8 mouse cellular contexts compared by ENCODE assay signal in genomic region chr4:65654723-65655122, GRCm38 (mm10). TPM values are rescaled to one million over a fixed set of nuclear protein-coding genes. Genes with fewer than 3 reads are reported as not detected.
DNase-seq lines count a peak whose midpoint lies in the region; ATAC-seq and TF ChIP-seq lines count a peak whose summit lies in the region.

No protein-coding gene starts in this region.

- no peak overlapping the region for H3K4me2 ChIP-seq in embryonic facial prominence, embryonic 11.5 days (ENCODE audit: low read depth, low read length)
- H3K4me2 ChIP-seq in kidney, embryonic 14.5 days (replicated peaks; ENCODE audit: low read depth, low read length), result no peak overlapping the region
- H3K4me2 ChIP-seq in limb, embryonic 11.5 days (ENCODE audit: low read depth, severe bottlenecking), result no peak overlapping the region

- TF ChIP-seq POLR2A in thymus, adult 2 months (IDR thresholded peaks at IDR 0.05; ENCODE audit: control insufficient read depth, extremely low read depth, insufficient read depth, low read length, poor library complexity), result no peak

- WGBS in thymus, adult 2 months, result 0% methylated on average over 2 of the region's 2 CpGs
- 0% methylated on average over 2 of the region's 2 CpGs for WGBS in embryonic facial prominence, embryonic 11.5 days
- 0% methylated on average over 2 of the region's 2 CpGs for WGBS in kidney, embryonic 14.5 days
- WGBS in limb, embryonic 11.5 days, result 0% methylated on average over 2 of the region's 2 CpGs

- H3K4me3 ChIP-seq in thymus, adult 2 months (ENCODE audit: control insufficient read depth, insufficient read depth, low read length), result no peak overlapping the region
- H3K4me3 ChIP-seq in embryonic facial prominence, embryonic 11.5 days (ENCODE audit: low read depth, low read length), result no peak overlapping the region
- no peak overlapping the region for H3K4me3 ChIP-seq in kidney, embryonic 14.5 days (ENCODE audit: low read length)
- no peak overlapping the region for H3K4me3 ChIP-seq in limb, embryonic 11.5 days (ENCODE audit: low read depth, low read length)

- H3K27me3 ChIP-seq in thymus, adult 2 months (ENCODE audit: control insufficient read depth, insufficient read depth, low read length), result no peaks in the 10 kb centered on the region
- H3K27me3 ChIP-seq in embryonic facial prominence, embryonic 11.5 days (ENCODE audit: control insufficient read depth, insufficient read depth, low read length), result no peaks in the 10 kb centered on the region
- H3K27me3 ChIP-seq in kidney, embryonic 14.5 days (ENCODE audit: control insufficient read depth, insufficient read depth, low read length), result no peaks in the 10 kb centered on the region
- no peaks in the 10 kb centered on the region for H3K27me3 ChIP-seq in limb, embryonic 11.5 days (ENCODE audit: control insufficient read depth, insufficient read depth, low read length)

- no peaks in the 10 kb centered on the region for H3K4me1 ChIP-seq in thymus, adult 2 months (replicated peaks; ENCODE audit: control insufficient read depth, insufficient read depth, low read length)
- no peaks in the 10 kb centered on the region for H3K4me1 ChIP-seq in embryonic facial prominence, embryonic 11.5 days (ENCODE audit: control insufficient read depth, insufficient read depth, low read length)
- no peaks in the 10 kb centered on the region for H3K4me1 ChIP-seq in kidney, embryonic 14.5 days (ENCODE audit: control insufficient read depth, insufficient read depth, low read length)
- H3K4me1 ChIP-seq in limb, embryonic 11.5 days (ENCODE audit: control insufficient read depth, insufficient read depth, low read length), result no peaks in the 10 kb centered on the region

- no peaks in the 10 kb centered on the region for H3K9me3 ChIP-seq in embryonic facial prominence, embryonic 11.5 days (replicated peaks; ENCODE audit: control insufficient read depth, low read length)
- H3K9me3 ChIP-seq in kidney, embryonic 14.5 days (ENCODE audit: control insufficient read depth, low read length), result no peaks in the 10 kb centered on the region
- no peaks in the 10 kb centered on the region for H3K9me3 ChIP-seq in limb, embryonic 11.5 days (ENCODE audit: control insufficient read depth, low read length)

- DNase-seq in thymus, adult 2 months, result peak; percentile 8
- DNase-seq in thymus, adult 18-20 months, result no peak
- DNase-seq in embryonic facial prominence, embryonic 11.5 days (ENCODE audit: low spot score), result peak; percentile 89
- DNase-seq in heart, adult 8-10 months (ENCODE audit: low spot score), result peak; percentile 57
- peak; percentile 90 for DNase-seq in limb, embryonic 11.5 days (ENCODE audit: low spot score)
- peak; percentile 80 for DNase-seq in neural tube, embryonic 10.5 days (ENCODE audit: extremely low spot score, low spot score)
- DNase-seq in testis, postnatal 10 days (ENCODE audit: low spot score), result peak; percentile 90

- no peak overlapping the region for H3K27ac ChIP-seq in thymus, adult 2 months (ENCODE audit: control insufficient read depth, insufficient read depth, low read length)
- no peak overlapping the region for H3K27ac ChIP-seq in embryonic facial prominence, embryonic 11.5 days (replicated peaks; ENCODE audit: low read depth, low read length)
- no peak overlapping the region for H3K27ac ChIP-seq in kidney, embryonic 14.5 days (ENCODE audit: low read depth, low read length)
- no peak overlapping the region for H3K27ac ChIP-seq in limb, embryonic 11.5 days (replicated peaks; ENCODE audit: low read depth, low read length)

- no peak overlapping the region for H3K9ac ChIP-seq in embryonic facial prominence, embryonic 11.5 days (replicated peaks; ENCODE audit: low read length)
- H3K9ac ChIP-seq in kidney, embryonic 14.5 days (ENCODE audit: low read depth, low read length), result no peak overlapping the region
- no peak overlapping the region for H3K9ac ChIP-seq in limb, embryonic 11.5 days (ENCODE audit: low read length)

- 0 out of 2 replicates have a peak, but pooled peaks have one; percentile 72 for ATAC-seq in embryonic facial prominence, embryonic 11.5 days (replicated peaks; ENCODE audit: insufficient number of reproducible peaks, low FRiP score, low TSS enrichment, low read depth)
- ATAC-seq in kidney, embryonic 14.5 days (ENCODE audit: low FRiP score, low TSS enrichment), result peak; percentile 88
- peak; percentile 68 for ATAC-seq in limb, embryonic 11.5 days (ENCODE audit: insufficient number of reproducible peaks, low FRiP score, low TSS enrichment, low read depth)

- H3K36me3 ChIP-seq in thymus, adult 2 months (ENCODE audit: control insufficient read depth, insufficient read depth, low read length), result no peaks in the 10 kb centered on the region
- no peaks in the 10 kb centered on the region for H3K36me3 ChIP-seq in embryonic facial prominence, embryonic 11.5 days (replicated peaks; ENCODE audit: control insufficient read depth, insufficient read depth, low read depth, low read length)
- no peaks in the 10 kb centered on the region for H3K36me3 ChIP-seq in kidney, embryonic 14.5 days (ENCODE audit: control insufficient read depth, insufficient read depth, low read length)
- no peaks in the 10 kb centered on the region for H3K36me3 ChIP-seq in limb, embryonic 11.5 days (ENCODE audit: control insufficient read depth, insufficient read depth, low read length)

- TF ChIP-seq CTCF in thymus, adult 2 months (IDR thresholded peaks at IDR 0.05; ENCODE audit: borderline replicate concordance, control insufficient read depth, extremely low read depth, insufficient read depth, low read length, poor library complexity), result no peak

RNA-seq across cellular contexts. Expression of gene Trim32, which starts 49.9 kb away (rescaled TPM):
- 22.3 and 27.1 TPM in 2 replicates for polyA plus RNA-seq in thymus, adult 2 months (2012; rRNA removed)
- 66.1 and 67.2 TPM in 2 replicates for polyA plus RNA-seq in embryonic facial prominence, embryonic 11.5 days (2014; fragmentation: Nextera tagmentation; extraction: Ambion mirVana)
- 10 to 100 TPM; 13.3 to 20.2 (median 17.1) TPM for total RNA-seq in heart, adult 8-10 months (2022)
- polyA plus RNA-seq in kidney, embryonic 14.5 days (2014; fragmentation: Nextera tagmentation; extraction: Ambion mirVana), result 31.0 and 56.2 TPM in 2 replicates
- polyA plus RNA-seq in limb, embryonic 11.5 days (2014; fragmentation: Nextera tagmentation; extraction: Ambion mirVana), result 58.8 and 61.6 TPM in 2 replicates

Comparison
In these comparisons a context has a peak if more than half of its experiments do, and no peak if none do; other contexts are left out.
1. DNase-seq: peak in thymus, adult 2 months (single experiment), embryonic facial prominence, embryonic 11.5 days (single experiment), heart, adult 8-10 months (single experiment), limb, embryonic 11.5 days (single experiment), neural tube, embryonic 10.5 days (single experiment) and testis, postnatal 10 days (single experiment); none in thymus, adult 18-20 months (0 of 2).
2. Peak in every context shown above with its lines, with median percentiles within 50 percentile points of each other: ATAC-seq.